Mouse (Mus musculus): ENCODE measurements at regions not wholly inside any gene's neighbourhood (a gene's known extent, or its start where the extent isn't known, plus 50 kb on each side); places are given as distances from the start of the nearest gene placed in this dataset.

DNA sequence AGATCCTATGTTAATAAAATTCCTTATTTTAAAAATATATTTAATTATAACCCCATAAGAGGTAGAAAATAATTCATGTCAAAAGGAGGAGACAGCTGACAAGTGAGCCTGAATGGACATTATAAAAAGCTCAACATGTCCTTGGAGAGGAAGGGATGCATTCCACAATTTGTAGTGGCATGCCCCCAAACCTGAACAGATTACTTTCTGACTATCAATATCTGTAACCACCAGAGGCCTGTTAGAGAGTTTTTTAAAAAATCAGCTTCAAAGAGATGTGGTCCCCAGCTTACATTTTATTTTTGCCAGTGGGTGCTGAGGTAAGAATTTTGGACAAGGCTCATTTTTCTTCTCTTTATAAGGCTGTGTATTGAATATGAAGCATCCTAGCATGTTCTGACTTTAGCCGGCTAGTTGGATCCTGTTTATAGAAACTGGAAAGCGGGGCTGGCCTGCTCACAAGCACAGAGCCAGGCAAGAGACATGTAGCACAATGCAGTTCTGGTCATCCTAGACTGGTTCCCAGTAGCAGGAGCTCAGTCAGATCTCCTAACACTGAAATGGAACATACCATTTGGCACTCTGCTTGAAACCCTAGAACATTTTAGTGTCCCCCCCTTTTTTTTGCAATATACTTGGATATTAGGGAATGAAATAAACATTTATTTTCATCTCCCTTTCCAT lies 651.8 kb upstream of the Mms22l start:
- no peak for TF ChIP-seq CTCF (IDR thresholded peaks at IDR 0.05; ENCODE audit: extremely low read depth, insufficient read depth, low read length)
- TF ChIP-seq POLR2A (IDR thresholded peaks at IDR 0.05; ENCODE audit: extremely low read depth, insufficient read depth, low read length), result no peak

Measured in cortical plate, adult 2 months (tissue).